Mouse (Mus musculus) small intestine, adult 2 months (tissue): ENCODE results near the gene Tfpi. TPM values are rescaled to one million over a fixed set of nuclear protein-coding genes. Genes with fewer than 3 reads are reported as not detected.

Experiments
- H3K27ac ChIP-seq: fragments of 200-500 bp; 2 replicates; pipeline ENCODE4 v1.5.1; 2012; ENCODE audit warnings: low read depth, low read length, control low read depth, inconsistent platforms; ENCODE audit not compliant: insufficient read depth
- H3K27me3 ChIP-seq: fragments of 200-500 bp; 2 replicates; pipeline ENCODE4 v1.6.1; 2012; ENCODE audit warnings: mild to moderate bottlenecking, moderate library complexity, low read length, inconsistent platforms; ENCODE audit not compliant: control insufficient read depth, insufficient read depth
- H3K36me3 ChIP-seq: fragments of 200-500 bp; 2 replicates; pipeline ENCODE4 v1.6.1; 2012; ENCODE audit warnings: mild to moderate bottlenecking, low read length, control low read depth, inconsistent platforms; ENCODE audit not compliant: control insufficient read depth, insufficient read depth
- H3K4me1 ChIP-seq: fragments of 200-500 bp; 2 replicates; pipeline ENCODE4 v1.6.1; 2012; ENCODE audit warnings: low read length, inconsistent platforms, mixed read lengths; ENCODE audit not compliant: control insufficient read depth, insufficient read depth, insufficient read length
- H3K4me3 ChIP-seq: fragments of 200-500 bp; 2 replicates; pipeline ENCODE4 v1.5.1; 2012; ENCODE audit warnings: low read depth, mild to moderate bottlenecking, control low read depth, inconsistent platforms, low read length, moderate library complexity
- CTCF ChIP-seq: fragments of 200-500 bp; IDR thresholded peaks from 2 replicates; pipeline ENCODE4 v1.5.1; 2012; ENCODE audit warnings: low read depth, mild to moderate bottlenecking, control low read depth, inconsistent platforms, low read length, moderate library complexity, mixed read lengths; ENCODE audit not compliant: insufficient replicate concordance, insufficient read length; ENCODE audit errors: extremely low read depth
- POLR2A ChIP-seq: fragments of 200-500 bp; IDR thresholded peaks from 2 replicates; pipeline ENCODE4 v1.6.1; 2012; ENCODE audit warnings: low read depth, mild to moderate bottlenecking, control low read depth, inconsistent platforms, low read length, moderate library complexity
- WGBS: fragments of 180-500 bp; shearing (Covaris S2); methylation state at CpG from one replicate; pipeline ENCODE4 v1.1.7; 2018; 5-methylcytosine and 5-hydroxymethylcytosine counted together
- polyA plus RNA-seq: library from polyadenylated mRNA; depleted of rRNA; stranded (reverse); fragments of >200 nt; gene quantifications from 2 replicates; pipeline ENCODE4 v1.2.3, GENCODE M21; 2012

Tfpi gene
- polyA plus RNA-seq, 1 experiment, result 0.81 TPM

- no peak for TF ChIP-seq CTCF
- no peak for TF ChIP-seq POLR2A
These were observed 1.9 kb downstream of the Tfpi start for GRCm38 (mm10) chr2:84474651-84475050.

GRCm38 (mm10) chr2:84473941-84474530 lies 2.5 kb downstream of the Tfpi start:
- TF ChIP-seq CTCF (no peak), POLR2A (no peak)
- no peak overlapping the region for H3K4me3 ChIP-seq
- no peak overlapping the region for H3K27ac ChIP-seq
- no peaks in the 10 kb centered on the region for H3K27me3 ChIP-seq
- H3K4me1 ChIP-seq, result no peaks in the 10 kb centered on the region
- 76% methylated on average over 14 of the region's 14 CpGs for WGBS
- no peaks in the 10 kb centered on the region for H3K36me3 ChIP-seq

More at GRCm38 (mm10) chr2:84474651-84475050, 1.9 kb downstream of the Tfpi start:
- H3K27ac ChIP-seq, result no peak overlapping the region
- no peak overlapping the region for H3K4me3 ChIP-seq
- no peaks in the 10 kb centered on the region for H3K27me3 ChIP-seq
- WGBS, result 30% methylated on average over 6 of the region's 6 CpGs
- no peaks in the 10 kb centered on the region for H3K4me1 ChIP-seq
- H3K36me3 ChIP-seq, result no peaks in the 10 kb centered on the region

DNA sequence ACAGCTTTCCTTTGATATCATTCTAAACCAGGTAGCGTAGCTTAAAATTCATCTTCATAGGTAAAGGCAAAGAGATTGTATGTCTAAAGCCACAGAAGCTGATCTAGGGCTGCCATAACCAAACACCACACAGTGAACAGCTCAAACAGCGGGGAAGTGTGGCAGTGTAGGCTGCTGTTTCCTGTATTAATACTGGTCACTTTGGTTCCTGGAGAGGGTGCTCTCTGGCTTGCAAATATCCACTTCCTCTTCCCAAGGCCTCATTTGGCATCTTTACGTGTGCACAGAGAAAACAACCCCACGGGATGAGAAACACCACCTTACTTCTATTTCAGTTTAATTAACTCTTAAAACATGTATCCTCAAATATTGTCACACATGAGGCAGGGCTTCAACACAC lies 9.2 kb downstream of the Tfpi start:
- Histone ChIP-seq H3K36me3 (no peaks in the 10 kb centered on the region), H3K4me1 (no peaks in the 10 kb centered on the region), H3K27ac (no peak overlapping the region), H3K4me3 (no peak overlapping the region), H3K27me3 (no peaks in the 10 kb centered on the region)
- 76% methylated on average over 4 of the region's 4 CpGs for WGBS
- TF ChIP-seq CTCF, result no peak
- TF ChIP-seq POLR2A, result no peak

DNA sequence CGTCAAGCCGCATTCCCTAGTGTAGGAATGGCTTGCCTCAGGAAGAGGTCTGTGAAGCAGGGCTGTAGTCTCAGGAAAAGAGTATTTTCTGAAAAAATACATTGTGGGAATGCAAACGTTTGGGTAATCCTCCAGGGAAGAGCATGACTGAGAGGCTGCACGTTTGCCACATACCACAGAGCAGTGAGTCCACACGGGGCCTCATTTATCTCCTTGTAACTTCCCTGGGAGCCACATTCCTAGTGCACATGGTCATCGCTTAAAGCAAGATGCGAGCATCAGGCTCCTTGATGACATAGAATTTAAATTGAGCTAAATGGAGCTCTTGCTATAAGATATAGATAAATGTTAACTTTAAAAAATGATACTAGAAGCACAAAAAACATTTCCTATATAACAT lies 11.6 kb downstream of the Tfpi start:
- Histone ChIP-seq H3K27me3 (no peaks in the 10 kb centered on the region), H3K4me1 (no peaks in the 10 kb centered on the region), H3K36me3 (no peaks in the 10 kb centered on the region), H3K27ac (no peak overlapping the region), H3K4me3 (no peak overlapping the region)
- WGBS, result 55% methylated on average over 7 of the region's 7 CpGs
- no peak for TF ChIP-seq POLR2A
- no peak for TF ChIP-seq CTCF

GRCm38 (mm10) chr2:84462411-84462810 lies 14.2 kb downstream of the Tfpi start:
- H3K4me3 ChIP-seq, result no peak overlapping the region
- no peaks in the 10 kb centered on the region for H3K36me3 ChIP-seq
- no peak overlapping the region for H3K27ac ChIP-seq
- WGBS, result 86% methylated on average over 3 of the region's 3 CpGs
- TF ChIP-seq POLR2A (no peak), CTCF (no peak)
- no peaks in the 10 kb centered on the region for H3K27me3 ChIP-seq
- H3K4me1 ChIP-seq, result no peaks in the 10 kb centered on the region

DNA sequence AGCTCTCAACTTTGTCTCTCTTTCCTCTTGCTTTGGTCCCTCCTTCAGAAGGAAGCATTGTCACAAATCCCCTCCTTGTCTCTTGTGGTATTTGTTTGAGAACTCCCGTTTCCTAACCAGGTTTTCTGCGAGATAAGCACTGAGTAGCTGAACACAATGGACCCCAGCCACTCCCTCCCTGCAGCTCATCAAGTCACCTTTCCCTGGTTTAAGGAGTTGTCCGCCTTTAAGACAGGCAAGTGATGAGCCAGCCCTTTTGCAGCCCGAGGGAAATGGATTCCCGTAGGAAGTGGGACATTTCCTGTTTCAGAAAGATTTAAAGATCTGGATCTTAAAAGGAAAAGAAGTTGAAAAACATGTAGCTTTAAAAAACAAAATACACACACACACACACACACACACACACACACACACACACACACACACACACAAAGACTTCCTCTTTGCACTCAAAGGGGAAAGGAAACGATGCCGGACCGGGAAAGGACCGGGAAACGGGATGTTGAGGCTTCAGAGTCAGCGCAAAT lies 16.9 kb downstream of the Tfpi start:
- Histone ChIP-seq H3K27ac (no peak overlapping the region), H3K4me3 (no peak overlapping the region), H3K4me1 (no peaks in the 10 kb centered on the region), H3K36me3 (no peaks in the 10 kb centered on the region), H3K27me3 (no peaks in the 10 kb centered on the region)
- TF ChIP-seq CTCF (no peak), POLR2A (no peak)
- 62% methylated on average over 11 of the region's 11 CpGs for WGBS

GRCm38 (mm10) chr2:84457221-84457620 lies 19.4 kb downstream of the Tfpi start:
- H3K4me3 ChIP-seq, result no peak overlapping the region
- WGBS, result 60% methylated on average over 6 of the region's 6 CpGs
- no peaks in the 10 kb centered on the region for H3K4me1 ChIP-seq
- no peak overlapping the region for H3K27ac ChIP-seq
- TF ChIP-seq CTCF (no peak), POLR2A (no peak)
- H3K27me3 ChIP-seq, result no peaks in the 10 kb centered on the region
- H3K36me3 ChIP-seq, result no peaks in the 10 kb centered on the region
